Comparison of ENCODE assay signal across 9 mouse cellular contexts in the genomic region with DNA sequence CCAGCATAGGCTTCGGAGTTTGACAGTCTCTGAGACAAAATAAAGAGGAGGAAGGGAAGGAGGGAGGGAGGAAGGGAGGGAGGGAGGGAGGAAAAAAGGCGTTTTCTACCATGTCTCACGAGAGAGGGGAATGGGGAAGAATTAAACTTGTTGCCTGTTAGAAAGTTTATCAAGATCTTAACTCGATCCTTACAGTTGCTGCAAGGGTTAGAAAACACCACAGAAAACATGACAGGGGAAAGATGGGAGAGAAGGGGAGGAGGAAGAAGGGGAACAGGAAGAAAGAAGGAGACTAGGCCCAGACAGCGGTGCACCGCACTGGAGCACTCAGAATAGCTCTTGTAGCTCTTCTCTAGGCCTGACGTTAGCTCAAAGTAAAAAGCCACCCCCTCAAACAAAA. TPM values are rescaled to one million over a fixed set of nuclear protein-coding genes. Genes with fewer than 3 reads are reported as not detected.
DNase-seq lines count a peak whose midpoint lies in the region; ATAC-seq lines count a peak whose summit lies in the region.
"Had no signal": no experiment of that assay in that cellular context is flagged by ENCODE, and none has a peak within 500 bp of the region (broad histone marks: within the 10 kb centered on the region; RNA-seq: fewer than 3 reads in every experiment).

No protein-coding gene starts in this region.

- H3K27me3 ChIP-seq in heart, embryonic 15.5 days = no peaks in the 10 kb centered on the region
- no peaks in the 10 kb centered on the region for H3K27me3 ChIP-seq in forebrain, embryonic 14.5 days (replicated peaks; ENCODE audit: control insufficient read depth, insufficient read depth, low read length)
- no peaks in the 10 kb centered on the region for H3K27me3 ChIP-seq in liver, embryonic 12.5 days (replicated peaks)

- 50% methylated on average over 7 of the region's 7 CpGs for WGBS in heart, embryonic 15.5 days
- WGBS in forebrain, embryonic 14.5 days = 66% methylated on average over 7 of the region's 7 CpGs
- WGBS in liver, embryonic 12.5 days (ENCODE audit: insufficient replicate concordance) = 29% methylated on average over 7 of the region's 7 CpGs

- no peaks in the 10 kb centered on the region for H3K9me3 ChIP-seq in heart, embryonic 15.5 days (replicated peaks)
- no peaks in the 10 kb centered on the region for H3K9me3 ChIP-seq in forebrain, embryonic 14.5 days (replicated peaks; ENCODE audit: control insufficient read depth, low read length)
- no peaks in the 10 kb centered on the region for H3K9me3 ChIP-seq in liver, embryonic 12.5 days (replicated peaks)

- peak overlapping the region; percentile 78 for H3K27ac ChIP-seq in heart, embryonic 15.5 days
- peak overlapping the region; percentile 27; the same call in 1 of the 2 replicates for H3K27ac ChIP-seq in forebrain, embryonic 14.5 days (ENCODE audit: low read depth, low read length)
- H3K27ac ChIP-seq in liver, embryonic 12.5 days = peak overlapping the region; percentile 67

- no peak for DNase-seq in heart, adult 18-20 months
- no peak for DNase-seq in forebrain, embryonic 14.5 days (ENCODE audit: low spot score)
- no peak for DNase-seq in urinary bladder, postnatal 25 days (ENCODE audit: low spot score)
- no peak for DNase-seq in cerebellum, adult 8-10 months
- no peak for DNase-seq in c-Kit-positive CD71-positive TER-119-positive erythroid progenitor cells, embryonic 14.5 days (ENCODE audit: low spot score)

- H3K4me2 ChIP-seq in heart, embryonic 15.5 days = no peak overlapping the region
- H3K4me2 ChIP-seq in forebrain, embryonic 14.5 days (ENCODE audit: low read length) = no peak overlapping the region
- H3K4me2 ChIP-seq in liver, embryonic 12.5 days = no peak overlapping the region

- H3K4me1 ChIP-seq in heart, embryonic 15.5 days (replicated peaks) = peaks cover 64% of the 10 kb centered on the region
- H3K4me1 ChIP-seq in forebrain, embryonic 14.5 days (ENCODE audit: control insufficient read depth, insufficient read depth, low read length) = peaks cover 12% of the 10 kb centered on the region
- H3K4me1 ChIP-seq in liver, embryonic 12.5 days = peaks cover 68% of the 10 kb centered on the region

- no peak overlapping the region for H3K9ac ChIP-seq in heart, embryonic 15.5 days
- H3K9ac ChIP-seq in forebrain, embryonic 14.5 days (ENCODE audit: low read length) = no peak overlapping the region
- 0 out of 2 replicates have a peak overlapping the region, but pooled peaks have one; percentile 27 for H3K9ac ChIP-seq in liver, embryonic 12.5 days

- no peak for ATAC-seq in heart, embryonic 15.5 days (replicated peaks; ENCODE audit: insufficient number of reproducible peaks, insufficient read depth, low FRiP score, low read depth)
- peak; percentile 44 for ATAC-seq in CD4-positive, CD25-positive, alpha-beta regulatory T cell, adult 4 months
- ATAC-seq in forebrain, embryonic 14.5 days = no peak
- no peak for ATAC-seq in liver, embryonic 12.5 days

- no peak overlapping the region for H3K4me3 ChIP-seq in heart, embryonic 15.5 days
- H3K4me3 ChIP-seq in forebrain, embryonic 14.5 days (ENCODE audit: low read depth, low read length) = no peak overlapping the region
- H3K4me3 ChIP-seq in liver, embryonic 12.5 days = no peak overlapping the region
- H3K4me3 ChIP-seq: myocyte had no signal

- 0 out of 2 replicates have a peak, but pooled peaks cover 3% of the 10 kb centered on the region for H3K36me3 ChIP-seq in heart, embryonic 15.5 days
- 0 out of 2 replicates have a peak, but pooled peaks cover 5% of the 10 kb centered on the region for H3K36me3 ChIP-seq in forebrain, embryonic 14.5 days (ENCODE audit: control insufficient read depth, insufficient read depth, low read length)
- H3K36me3 ChIP-seq in liver, embryonic 12.5 days = peaks cover 6% of the 10 kb centered on the region; the same call in 1 of the 2 replicates

RNA-seq across cellular contexts. Expression of gene Amz1, which starts 48.2 kb away (rescaled TPM):
- polyA plus RNA-seq in heart, embryonic 15.5 days (2015; fragmentation: Nextera tagmentation; extraction: Ambion mirVana) = 0.72 and 1.0 TPM in 2 replicates
- total RNA-seq in heart, adult 18-20 months (2021) = under 1 TPM; 0.47 to 0.75 TPM
- polyA plus RNA-seq in CD4-positive, CD25-positive, alpha-beta regulatory T cell, adult 4 months (2017; shearing (Covaris generic)) = under 1 TPM; 0.33 to 0.50 TPM
- polyA plus RNA-seq in forebrain, embryonic 14.5 days (2014; fragmentation: Nextera tagmentation; extraction: Ambion mirVana) = 2.6 and 3.6 TPM in 2 replicates
- 0.99 and 1.2 TPM in 2 replicates for polyA plus RNA-seq in liver, embryonic 12.5 days (2016; fragmentation: Nextera tagmentation; extraction: Ambion mirVana)

RNA-seq across cellular contexts. Expression of gene Gna12, which starts 58.1 kb away (rescaled TPM):
- polyA plus RNA-seq in heart, embryonic 15.5 days (2015; fragmentation: Nextera tagmentation; extraction: Ambion mirVana) = 37.9 and 53.4 TPM in 2 replicates
- 100 to 1,000 TPM; 126 to 130 TPM for total RNA-seq in heart, adult 18-20 months (2021)
- polyA plus RNA-seq in CD4-positive, CD25-positive, alpha-beta regulatory T cell, adult 4 months (2017; shearing (Covaris generic)) = 1 to 10 TPM; 4.3 to 6.0 TPM
- 17.4 and 19.9 TPM in 2 replicates for polyA plus RNA-seq in forebrain, embryonic 14.5 days (2014; fragmentation: Nextera tagmentation; extraction: Ambion mirVana)
- 33.8 TPM in 2 replicates for polyA plus RNA-seq in liver, embryonic 12.5 days (2016; fragmentation: Nextera tagmentation; extraction: Ambion mirVana)

Comparison
In these comparisons a context has a peak if more than half of its experiments do, and no peak if none do; other contexts are left out.
1. H3K27ac ChIP-seq: peak in every context shown above with its lines; median percentile 78 in heart, embryonic 15.5 days; 67 in liver, embryonic 12.5 days; 27 in forebrain, embryonic 14.5 days.